Mouse (Mus musculus) intestine, postnatal 0 days (tissue): Measurements from ENCODE around the gene Deaf1. TPM values are rescaled to one million over a fixed set of nuclear protein-coding genes. Genes with fewer than 3 reads are reported as not detected.

Experiments used
- ATAC-seq: fragments of 200-750 bp; cut with Nextera tagmentation; 2 replicates; pipeline ENCODE4 v1.8.0; 2017; ENCODE audit warnings: mild to moderate bottlenecking, moderate TSS enrichment, moderate library complexity
- H3K27ac ChIP-seq: fragments of 300-500 bp; sonication (generic); 2 replicates; pipeline ENCODE4 v1.5.1; 2014; ENCODE audit warnings: mild to moderate bottlenecking, low read depth, low read length, moderate library complexity
- H3K27me3 ChIP-seq: fragments of 300-500 bp; sonication (generic); replicated peaks from 2 replicates; pipeline ENCODE4 v1.6.1; 2014; ENCODE audit warnings: low read length, mixed read lengths; ENCODE audit not compliant: control insufficient read depth, insufficient read depth
- H3K36me3 ChIP-seq: fragments of 300-500 bp; sonication (generic); 2 replicates; pipeline ENCODE4 v1.6.1; 2014; ENCODE audit warnings: mild to moderate bottlenecking, moderate library complexity; ENCODE audit not compliant: control insufficient read depth, insufficient read depth
- H3K4me1 ChIP-seq: fragments of 300-500 bp; sonication (generic); replicated peaks from 2 replicates; pipeline ENCODE4 v1.6.1; 2014; ENCODE audit warnings: antibody characterized with exemption, low read length, mixed read lengths; ENCODE audit not compliant: control insufficient read depth, insufficient read depth
- H3K4me2 ChIP-seq: fragments of 300-500 bp; sonication (generic); replicated peaks from 2 replicates; pipeline ENCODE4 v1.6.1; 2014; ENCODE audit warnings: low read depth, mild to moderate bottlenecking, moderate library complexity
- H3K4me3 ChIP-seq: fragments of 300-500 bp; sonication (generic); 2 replicates; pipeline ENCODE4 v1.5.1; 2014; ENCODE audit warnings: low read depth, low read length
- H3K9ac ChIP-seq: fragments of 300-500 bp; sonication (generic); 2 replicates; pipeline ENCODE4 v1.6.1; 2014; ENCODE audit warnings: mild to moderate bottlenecking, low read depth, low read length
- H3K9me3 ChIP-seq: fragments of 300-500 bp; sonication (generic); 2 replicates; pipeline ENCODE4 v1.6.1; 2016; ENCODE audit warnings: mixed run types; ENCODE audit not compliant: control insufficient read depth
- CTCF ChIP-seq: sonication (generic); IDR thresholded peaks from 2 replicates; pipeline ENCODE4 v1.5.1; 2016; ENCODE audit warnings: low read depth, mild to moderate bottlenecking, control low read depth, antibody characterized with exemption, moderate library complexity
- WGBS: fragments of 180-500 bp; shearing (Covaris S2); extraction: QIAGEN DNeasy Blood & Tissue Kit; methylation state at CpG from one replicate; pipeline ENCODE4 v1.1.7; 2014; 5-methylcytosine and 5-hydroxymethylcytosine counted together
- polyA plus RNA-seq: library from polyadenylated mRNA; unstranded; fragments of >200 nt; fragmentation: Nextera tagmentation; extraction: Ambion mirVana; gene quantifications from 2 replicates; pipeline ENCODE4 v1.2.1, GENCODE M21; 2015

Deaf1 gene
- 52.8 and 55.7 TPM in 2 replicates for polyA plus RNA-seq

DNA sequence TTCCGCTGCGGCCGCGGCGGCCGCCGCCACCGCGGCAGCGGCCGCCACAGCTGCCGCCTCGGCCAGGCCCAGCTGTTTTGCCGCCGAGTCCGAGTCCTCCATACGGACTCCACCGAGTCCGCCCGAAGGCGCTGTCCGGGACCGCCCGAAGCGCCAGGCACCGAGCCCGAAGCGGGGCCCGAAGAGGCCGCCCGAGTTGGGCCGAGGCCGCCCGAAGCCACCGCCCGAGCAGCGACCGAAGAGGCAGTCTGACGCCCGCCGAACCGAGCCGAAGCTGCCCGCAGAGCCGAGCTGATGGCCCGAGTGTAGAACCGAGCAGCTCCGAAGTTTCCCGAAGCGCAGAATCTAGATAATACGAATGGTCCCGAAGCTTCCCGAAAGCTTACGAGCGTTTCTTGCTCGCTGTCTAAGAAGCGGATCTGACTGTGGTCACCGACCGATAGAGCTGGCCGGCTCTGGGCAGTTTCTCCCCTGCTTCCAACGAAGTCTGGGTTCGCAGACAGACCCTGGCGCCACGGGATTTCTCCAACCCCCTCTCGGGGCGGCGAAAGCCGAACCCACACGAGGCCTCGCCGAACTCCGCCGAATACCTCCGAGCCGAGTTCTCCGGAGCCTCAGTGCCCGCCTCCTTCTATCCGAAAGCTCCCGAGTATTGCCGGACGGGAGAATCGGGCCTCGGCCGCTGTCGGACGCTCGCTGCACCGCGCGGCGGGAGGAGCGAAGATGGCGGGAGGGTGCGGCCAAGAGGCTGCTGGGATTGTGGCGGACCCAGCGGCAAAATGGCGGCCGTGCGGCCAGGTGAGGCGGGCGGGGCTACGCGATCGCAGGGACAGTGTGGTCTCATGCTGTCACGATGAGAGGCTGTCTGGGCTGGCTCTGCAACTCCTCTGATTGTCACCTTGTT is at the start of gene Deaf1, which contains the start of gene Tmem80:
Gene Deaf1, minus strand, starts transcription at position 222 of the 904 bp plus-strand sequence.
Gene Tmem80, plus strand, starts transcription at position 271 of the 904 bp plus-strand sequence.
- peaks cover 18% of the 10 kb centered on the region for H3K36me3 ChIP-seq
- TF ChIP-seq CTCF: no peak
- H3K4me3 ChIP-seq: peak within 1 kb of the TSS; percentile 62
- peak within 1 kb of the TSS; percentile 89 for H3K9ac ChIP-seq
- H3K27me3 ChIP-seq: no peaks in the 10 kb centered on the region
- H3K27ac ChIP-seq: peak within 1 kb of the TSS; percentile 97
- H3K4me2 ChIP-seq: peak within 1 kb of the TSS; percentile 81
- ATAC-seq: peak; percentile 96
- under 1% methylated on average over 104 of the region's 105 CpGs for WGBS
- H3K4me1 ChIP-seq: peaks cover 14% of the 10 kb centered on the region
- H3K9me3 ChIP-seq: no peaks in the 10 kb centered on the region

DNA sequence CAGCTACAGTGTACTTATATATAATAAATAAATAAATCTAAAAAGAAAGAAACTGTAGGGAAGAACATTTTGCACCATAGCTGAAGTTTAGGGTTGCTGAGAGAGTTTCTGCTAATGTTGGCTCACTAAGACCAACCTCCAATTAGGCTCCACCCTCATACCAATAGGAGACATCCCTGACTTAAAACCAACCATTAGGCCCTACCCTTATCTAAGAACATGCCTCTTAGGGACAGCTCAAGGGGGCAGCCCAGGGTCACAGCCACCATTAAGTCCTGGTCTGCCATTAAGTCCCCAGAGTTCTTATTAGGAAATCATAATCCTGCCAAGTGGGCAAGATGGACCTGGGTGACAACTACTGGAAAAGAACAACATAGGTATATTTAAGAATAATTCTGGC is 46.9 kb upstream of the Deaf1 start:
- no peak for ATAC-seq
- no peak for TF ChIP-seq CTCF
- H3K9ac ChIP-seq: no peak overlapping the region

GRCm38 (mm10) chr7:141373611-141374010 is 46.1 kb upstream of the Deaf1 start:
- no peak for TF ChIP-seq CTCF
- no peak overlapping the region for H3K4me3 ChIP-seq
- WGBS: 68% methylated on average over 6 of the region's 6 CpGs

More for the DNA sequence above, 46.9 kb upstream of the Deaf1 start:
- Histone ChIP-seq H3K4me1 (0 out of 2 replicates have a peak, but pooled peaks cover 4% of the 10 kb centered on the region), H3K9me3 (no peaks in the 10 kb centered on the region), H3K4me2 (no peak overlapping the region), H3K4me3 (no peak overlapping the region), H3K27me3 (no peaks in the 10 kb centered on the region), H3K36me3 (no peaks in the 10 kb centered on the region), H3K27ac (no peak overlapping the region)

GRCm38 (mm10) chr7:141371942-141372595 is 44.6 kb upstream of the Deaf1 start:
- Histone ChIP-seq H3K9ac (peak overlapping the region; percentile 22; the same call in 1 of the 2 replicates), H3K27me3 (no peaks in the 10 kb centered on the region), H3K27ac (peak overlapping the region; percentile 83), H3K9me3 (no peaks in the 10 kb centered on the region), H3K4me2 (peak overlapping the region; percentile 13; the same call in 1 of the 2 replicates), H3K36me3 (no peaks in the 10 kb centered on the region), H3K4me1 (0 out of 2 replicates have a peak, but pooled peaks cover 4% of the 10 kb centered on the region), H3K4me3 (no peak overlapping the region)
- TF ChIP-seq CTCF: no peak
- 14% methylated on average over 6 of the region's 6 CpGs for WGBS
- ATAC-seq: peak; percentile 90

More at GRCm38 (mm10) chr7:141373611-141374010, 46.1 kb upstream of the Deaf1 start:
- H3K4me1 ChIP-seq: 0 out of 2 replicates have a peak, but pooled peaks cover 4% of the 10 kb centered on the region
- no peak overlapping the region for H3K9ac ChIP-seq
- H3K27me3 ChIP-seq: no peaks in the 10 kb centered on the region
- ATAC-seq: no peak
- H3K4me2 ChIP-seq: no peak overlapping the region
- no peaks in the 10 kb centered on the region for H3K9me3 ChIP-seq
- H3K27ac ChIP-seq: no peak overlapping the region
- H3K36me3 ChIP-seq: no peaks in the 10 kb centered on the region

- 57% methylated on average over 5 of the region's 5 CpGs for WGBS
- Histone ChIP-seq H3K4me3 (no peak overlapping the region), H3K27ac (no peak overlapping the region), H3K36me3 (no peaks in the 10 kb centered on the region), H3K4me1 (0 out of 2 replicates have a peak, but pooled peaks cover 4% of the 10 kb centered on the region), H3K9me3 (no peaks in the 10 kb centered on the region), H3K9ac (no peak overlapping the region), H3K27me3 (no peaks in the 10 kb centered on the region), H3K4me2 (no peak overlapping the region)
- ATAC-seq: no peak
- TF ChIP-seq CTCF: no peak
Measured at GRCm38 (mm10) chr7:141369918-141370317, 42.4 kb upstream of the Deaf1 start.

- 79% methylated on average over 4 of the region's 4 CpGs for WGBS
- no peak overlapping the region for H3K4me3 ChIP-seq
- 0 out of 2 replicates have a peak, but pooled peaks cover 4% of the 10 kb centered on the region for H3K4me1 ChIP-seq
- no peak overlapping the region for H3K27ac ChIP-seq
- no peak for ATAC-seq
- H3K9me3 ChIP-seq: no peaks in the 10 kb centered on the region
- peaks cover 4% of the 10 kb centered on the region; the same call in 1 of the 2 replicates for H3K36me3 ChIP-seq
- no peak overlapping the region for H3K9ac ChIP-seq
- no peak overlapping the region for H3K4me2 ChIP-seq
- no peaks in the 10 kb centered on the region for H3K27me3 ChIP-seq
- no peak for TF ChIP-seq CTCF
Measured at GRCm38 (mm10) chr7:141367358-141367757, 39.9 kb upstream of the Deaf1 start.
